Mouse (Mus musculus) CD4-positive, CD25-positive, alpha-beta regulatory T cell, adult 9 weeks (primary cell): Measurements from ENCODE around the gene Zfr2. TPM values are rescaled to one million over a fixed set of nuclear protein-coding genes. Genes with fewer than 3 reads are reported as not detected.

Source experiments
- polyA plus RNA-seq: library from polyadenylated mRNA; unstranded; fragments of 100-300 nt; shearing (Covaris generic); gene quantifications from one replicate; pipeline ENCODE4 v1.2.1, GENCODE M21; 2017

Zfr2 gene
- 3.7 TPM for polyA plus RNA-seq

DNA sequence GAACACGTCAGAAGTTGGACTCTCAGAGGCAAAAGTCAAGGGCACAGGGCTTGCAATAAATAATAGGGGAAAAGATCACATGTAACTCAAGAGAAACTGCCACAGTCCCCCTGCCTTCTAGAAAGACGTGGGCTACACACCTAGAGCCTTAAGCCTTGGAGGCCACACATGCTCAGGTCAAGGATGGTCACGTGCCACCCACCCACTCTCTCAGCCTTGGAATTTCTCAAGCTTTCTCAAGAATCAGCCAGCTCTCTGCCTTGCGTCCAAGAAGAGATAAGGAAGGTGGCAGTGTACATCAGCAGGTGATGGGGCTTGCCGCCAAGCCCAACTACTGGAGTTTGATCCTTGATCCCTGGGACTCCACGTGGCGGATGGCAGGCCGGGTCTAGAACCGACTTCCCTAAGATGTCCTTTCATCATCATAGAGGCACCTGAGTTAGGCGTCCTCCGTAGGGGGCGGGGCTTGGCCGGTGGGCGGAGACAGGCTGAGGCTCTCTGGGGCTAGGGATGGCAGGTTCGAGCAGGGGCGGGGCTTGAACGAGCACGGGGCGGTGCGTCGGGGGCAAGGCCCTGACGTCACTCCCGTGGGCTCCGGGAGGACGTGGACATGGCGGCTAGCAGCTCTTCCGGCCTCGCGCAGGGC lies at the start of gene Zfr2:
Gene Zfr2 (plus strand): TSS at position 576 of the 646 bp plus-strand sequence.

GRCm38 (mm10) chr10:81183805-81184204 lies 49.1 kb upstream of the Zfr2 start, which contains the start of gene 4930442H23Rik:
4930442H23Rik (minus strand) TSS chr10:81183849.

DNA sequence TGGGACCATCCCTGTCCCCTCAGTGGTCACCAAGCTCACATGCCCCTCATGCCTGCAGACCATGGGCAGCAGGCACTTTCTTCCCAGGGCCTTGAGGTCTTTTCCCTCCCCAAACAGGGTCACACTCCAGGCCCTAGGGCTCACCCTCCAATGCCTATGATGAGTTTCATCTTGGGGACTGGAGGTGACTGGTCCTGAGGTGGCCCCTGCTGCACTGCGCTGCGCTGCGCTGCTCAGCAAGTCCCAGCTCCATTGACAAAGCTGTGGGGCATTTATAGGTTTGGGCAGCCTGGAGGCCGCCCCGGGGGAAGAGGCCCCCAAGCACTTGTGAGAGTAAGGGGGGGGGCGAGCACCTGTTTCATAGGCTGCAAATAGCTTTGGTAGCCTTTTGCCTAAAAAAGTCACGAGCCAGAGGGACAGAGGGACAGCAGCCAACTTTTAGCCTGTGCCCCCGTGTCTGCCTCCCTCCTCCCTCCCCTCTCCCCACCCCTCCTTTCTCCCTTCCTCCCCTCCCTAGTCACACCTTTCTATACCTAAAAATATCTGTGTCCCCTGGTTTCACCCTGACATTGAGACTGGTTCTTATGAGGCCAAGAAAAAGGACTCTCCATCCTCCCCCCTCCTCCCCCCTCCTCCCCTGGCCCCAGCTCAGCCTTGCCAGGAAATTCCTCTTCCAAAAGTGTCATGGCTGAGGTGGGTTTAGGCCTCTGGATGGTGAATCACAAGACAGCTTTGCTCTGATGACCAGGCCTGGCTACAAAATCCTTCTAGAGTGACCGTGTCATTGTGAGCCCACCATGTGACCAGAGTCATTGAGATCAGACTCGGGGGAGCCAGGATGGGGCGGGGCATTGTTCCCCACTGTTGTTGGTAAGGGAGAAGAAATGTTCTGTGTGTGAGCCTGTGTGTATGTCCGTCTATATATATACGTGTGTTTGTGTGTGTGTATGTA lies 30.9 kb upstream of the Zfr2 start, which contains the start of gene Nmrk2:
Gene Nmrk2 (minus strand): TSS at position 245 of the 952 bp plus-strand sequence.

GRCm38 (mm10) chr10:81230438-81231332 lies 2.3 kb upstream of the Zfr2 start, which contains the start of gene Atcay:
Atcay (minus strand) TSS chr10:81230833.

DNA sequence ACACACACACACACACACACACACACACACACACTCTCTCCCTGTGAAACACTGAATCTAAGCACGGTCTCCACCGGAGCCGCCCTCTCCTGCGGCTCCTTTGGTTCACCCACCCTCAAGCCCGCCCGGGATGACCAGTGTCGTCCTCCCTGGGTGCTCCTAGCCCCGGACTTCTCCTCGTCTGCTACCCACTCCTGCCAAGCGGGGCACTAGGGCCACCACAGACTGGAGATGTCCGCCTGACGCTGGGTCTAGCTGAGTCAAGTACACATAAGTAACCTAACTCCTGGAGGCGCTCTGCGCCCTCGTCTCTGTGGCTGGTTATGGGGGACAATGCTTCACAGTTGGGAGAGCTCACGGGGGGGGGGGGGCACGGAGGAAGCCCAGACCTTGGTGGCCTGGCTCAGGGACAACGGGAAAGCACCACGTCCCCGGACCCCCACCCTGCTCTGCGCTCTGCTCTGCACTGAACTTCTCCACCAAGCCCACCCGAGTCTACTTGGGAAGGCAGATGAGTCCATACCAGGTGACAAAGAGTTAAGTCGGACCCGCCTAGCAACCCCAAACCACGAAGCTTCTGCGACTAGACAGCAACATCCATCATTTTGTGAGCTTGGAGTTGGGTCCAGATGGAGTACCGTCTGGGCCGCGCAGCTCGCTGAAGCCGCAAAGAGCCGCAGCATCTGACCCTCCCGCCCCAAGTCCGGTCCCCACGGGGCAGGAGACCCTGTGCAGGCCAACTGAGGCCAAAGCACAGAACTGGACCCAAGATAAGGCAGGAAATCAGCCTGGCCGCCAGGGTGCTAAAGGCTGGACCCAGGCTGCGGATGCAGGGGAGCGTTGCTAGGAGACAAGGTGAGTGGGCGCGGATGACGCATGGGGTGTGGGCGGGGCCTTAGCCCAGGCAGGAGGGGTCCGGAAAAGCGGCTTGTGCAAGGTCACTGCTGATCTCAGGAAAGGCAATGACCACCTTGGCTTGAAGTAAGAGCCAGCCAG lies 19.8 kb downstream of the Zfr2 start, which contains the start of gene Matk:
Gene Matk (plus strand): TSS at position 512 of the 996 bp plus-strand sequence.

DNA sequence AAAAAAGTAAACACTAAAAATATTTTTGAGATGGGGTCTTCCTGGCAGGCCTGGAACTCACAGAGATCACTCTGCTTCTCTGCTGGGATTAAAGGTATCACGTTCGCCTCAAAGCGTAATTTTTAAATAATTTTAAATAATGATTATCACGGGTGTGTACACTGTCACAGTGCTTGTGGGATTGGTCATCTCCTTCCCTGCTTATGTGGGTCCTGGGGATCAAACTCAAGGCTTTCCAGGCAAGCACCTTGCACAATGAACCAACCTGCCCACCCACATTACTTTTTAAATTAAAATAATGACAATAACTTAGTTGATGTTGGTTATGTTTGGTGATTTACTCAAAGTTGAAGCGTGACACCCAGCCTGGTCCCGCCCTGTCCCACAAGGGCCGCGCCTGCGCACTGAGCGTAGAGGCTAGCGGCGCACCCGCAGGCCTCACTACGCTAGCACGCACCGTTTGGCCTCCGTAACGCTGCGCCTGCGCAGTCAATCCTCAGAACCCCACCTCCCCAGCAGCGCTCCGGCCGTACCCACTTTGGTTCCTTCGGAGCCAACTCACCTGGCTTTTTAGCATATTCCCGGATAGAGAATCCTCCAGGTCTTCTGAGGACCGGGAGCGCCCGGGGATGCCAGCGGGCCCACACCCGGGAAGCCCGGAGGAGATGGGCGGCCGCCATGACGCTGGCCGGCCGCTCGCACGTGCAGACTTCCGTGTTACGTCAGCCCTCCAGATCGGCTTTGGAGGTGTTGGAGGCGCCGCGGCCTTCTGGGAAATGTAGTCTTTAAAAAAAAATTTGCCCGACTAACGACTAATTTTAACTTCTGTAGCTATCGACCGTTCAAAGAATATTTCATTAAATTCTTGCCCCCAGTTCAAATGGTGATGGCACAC lies 33.5 kb downstream of the Zfr2 start, which contains the start of the genes Mrpl54 and Apba3:
Gene Mrpl54 (minus strand): TSS at position 724 of the 895 bp plus-strand sequence.
Gene Apba3 (plus strand): TSS at position 750 of the 895 bp plus-strand sequence.

DNA sequence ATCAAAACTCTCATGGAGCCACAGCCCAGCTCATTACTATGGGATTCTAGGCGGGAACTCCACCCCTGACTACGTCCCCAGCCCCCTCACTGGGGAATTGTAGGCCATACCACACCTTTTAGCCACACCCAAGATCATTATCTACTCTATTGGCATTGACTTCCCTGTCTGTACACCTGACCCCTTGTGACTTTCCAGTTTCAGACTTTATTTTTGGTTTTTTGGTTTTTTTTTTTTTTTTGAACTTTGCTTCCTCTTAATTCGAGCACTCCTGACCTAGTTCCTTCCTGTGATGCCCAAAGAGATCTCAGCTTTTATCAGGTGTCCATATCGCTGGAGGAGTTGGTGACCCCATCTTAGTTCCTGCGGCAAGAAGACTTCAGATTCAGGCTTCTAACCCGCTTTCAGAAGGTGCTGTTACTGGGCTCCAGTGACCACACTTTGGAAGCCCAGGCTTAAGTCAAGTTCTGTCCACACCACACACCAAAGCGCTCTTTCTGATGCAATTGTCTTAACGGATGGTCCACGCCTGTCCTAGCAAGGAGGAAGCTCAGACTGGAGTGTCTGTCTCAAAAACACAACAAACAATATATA lies 58.7 kb downstream of the Zfr2 start, which contains the start of gene Tjp3:
Gene Tjp3 (minus strand): TSS at position 71 of the 594 bp plus-strand sequence.

GRCm38 (mm10) chr10:81292554-81293333 lies 59.8 kb downstream of the Zfr2 start, which contains the start of gene Pip5k1c:
Pip5k1c (plus strand) TSS chr10:81292963.

Other genes with a start within 250 kb of the Zfr2 start
- 0.14 TPM for gene Gng7, start 218.2 kb upstream of the Zfr2 start, polyA plus RNA-seq
- not detected for gene Diras1, start 207.5 kb upstream of the Zfr2 start, polyA plus RNA-seq
- 11.8 TPM for gene Slc39a3, start 195.7 kb upstream of the Zfr2 start, polyA plus RNA-seq
- 113 TPM for gene Sgta, start 173.0 kb upstream of the Zfr2 start, polyA plus RNA-seq
- 8.0 TPM for gene Thop1, start 163.1 kb upstream of the Zfr2 start, polyA plus RNA-seq
- gene Creb3l3, start 134.3 kb upstream of the Zfr2 start, polyA plus RNA-seq, result 0.25 TPM
- 31.9 TPM for gene Map2k2, start 127.2 kb upstream of the Zfr2 start, polyA plus RNA-seq
- gene Zbtb7a, start 97.9 kb upstream of the Zfr2 start, polyA plus RNA-seq, result 18.9 TPM
- 32.1 TPM for gene Pias4, start 65.2 kb upstream of the Zfr2 start, polyA plus RNA-seq
- gene Eef2, start 56.5 kb upstream of the Zfr2 start, polyA plus RNA-seq, result 984 TPM
- 12.1 TPM for gene Dapk3, start 50.1 kb upstream of the Zfr2 start, polyA plus RNA-seq
- gene 4930442H23Rik, start 49.3 kb upstream of the Zfr2 start, polyA plus RNA-seq, result not detected
- 0.37 TPM for gene Nmrk2, start 31.1 kb upstream of the Zfr2 start, polyA plus RNA-seq
- gene Atcay, start 2.3 kb upstream of the Zfr2 start, polyA plus RNA-seq, result 9.0 TPM
- 134 TPM for gene Matk, start 19.8 kb downstream of the Zfr2 start, polyA plus RNA-seq
- 139 TPM for gene Mrpl54, start 33.8 kb downstream of the Zfr2 start, polyA plus RNA-seq
- 38.6 TPM for gene Apba3, start 33.8 kb downstream of the Zfr2 start, polyA plus RNA-seq
- gene Tjp3, start 58.4 kb downstream of the Zfr2 start, polyA plus RNA-seq, result 8.3 TPM
- gene Pip5k1c, start 59.8 kb downstream of the Zfr2 start, polyA plus RNA-seq, result 32.1 TPM
- gene Cactin, start 87.9 kb downstream of the Zfr2 start, polyA plus RNA-seq, result 16.6 TPM
- gene Tbxa2r, start 95.6 kb downstream of the Zfr2 start, polyA plus RNA-seq, result 41.7 TPM
- gene Gipc3, start 110.1 kb downstream of the Zfr2 start, polyA plus RNA-seq, result not detected
- 28.8 TPM for gene Hmg20b, start 117.3 kb downstream of the Zfr2 start, polyA plus RNA-seq
- 1.5 TPM for gene Mfsd12, start 124.3 kb downstream of the Zfr2 start, polyA plus RNA-seq
- 0.82 TPM for gene 4930404N11Rik, start 132.7 kb downstream of the Zfr2 start, polyA plus RNA-seq
- gene Fzr1, start 145.4 kb downstream of the Zfr2 start, polyA plus RNA-seq, result 16.3 TPM
- 32.9 TPM for gene Dohh, start 151.3 kb downstream of the Zfr2 start, polyA plus RNA-seq
- gene Gm48551, start 151.3 kb downstream of the Zfr2 start, polyA plus RNA-seq, result 3.4 TPM
- 0.91 TPM for gene Gm48552, start 155.8 kb downstream of the Zfr2 start, polyA plus RNA-seq
- gene Smim24, start 159.9 kb downstream of the Zfr2 start, polyA plus RNA-seq, result 8.7 TPM
- gene Nfic, start 222.5 kb downstream of the Zfr2 start, polyA plus RNA-seq, result 23.6 TPM
- 0.17 TPM for gene Celf5, start 249.6 kb downstream of the Zfr2 start, polyA plus RNA-seq